Mouse (Mus musculus) yolk sac, embryonic 10.5 days (tissue): ENCODE measurements around the gene Calcoco2.
A peak's percentile ranks its signal among the peaks of the same experiment; 100 is the strongest.

Source experiments
- DNase-seq: peaks from one replicate; pipeline ENCODE4 v3.0.0-alpha.2; 2017; ENCODE audit warnings: low spot score

The Calcoco2 gene

GRCm38 (mm10) chr11:96080736-96081135 lies 31.0 kb downstream of the Calcoco2 start:
- no peak for DNase-seq

GRCm38 (mm10) chr11:96076221-96077105 lies 35.3 kb downstream of the Calcoco2 start:
- DNase-seq = no peak

- DNase-seq = peak; percentile 100
Measured at GRCm38 (mm10) chr11:96075509-96076220, 36.1 kb downstream of the Calcoco2 start, which contains the start of gene Atp5g1. Atp5g1 (minus strand) TSS chr11:96075670.

DNA sequence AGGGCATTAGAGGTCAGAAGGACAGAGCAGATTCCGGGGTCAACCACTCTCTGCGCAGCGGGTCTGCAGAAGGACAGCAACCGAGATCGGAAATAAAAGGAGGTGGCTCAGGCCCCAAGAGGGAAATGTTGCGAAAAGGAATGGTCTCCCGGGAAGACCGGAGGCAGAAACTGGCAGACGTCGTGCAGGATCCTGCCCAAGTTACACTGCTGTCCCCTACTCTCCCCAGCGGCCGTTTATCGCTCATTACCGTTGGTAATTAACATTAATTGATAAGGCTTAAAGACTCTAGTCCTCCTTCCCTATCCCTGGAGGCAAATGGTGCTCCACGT lies 36.6 kb downstream of the Calcoco2 start:
- no peak for DNase-seq

DNA sequence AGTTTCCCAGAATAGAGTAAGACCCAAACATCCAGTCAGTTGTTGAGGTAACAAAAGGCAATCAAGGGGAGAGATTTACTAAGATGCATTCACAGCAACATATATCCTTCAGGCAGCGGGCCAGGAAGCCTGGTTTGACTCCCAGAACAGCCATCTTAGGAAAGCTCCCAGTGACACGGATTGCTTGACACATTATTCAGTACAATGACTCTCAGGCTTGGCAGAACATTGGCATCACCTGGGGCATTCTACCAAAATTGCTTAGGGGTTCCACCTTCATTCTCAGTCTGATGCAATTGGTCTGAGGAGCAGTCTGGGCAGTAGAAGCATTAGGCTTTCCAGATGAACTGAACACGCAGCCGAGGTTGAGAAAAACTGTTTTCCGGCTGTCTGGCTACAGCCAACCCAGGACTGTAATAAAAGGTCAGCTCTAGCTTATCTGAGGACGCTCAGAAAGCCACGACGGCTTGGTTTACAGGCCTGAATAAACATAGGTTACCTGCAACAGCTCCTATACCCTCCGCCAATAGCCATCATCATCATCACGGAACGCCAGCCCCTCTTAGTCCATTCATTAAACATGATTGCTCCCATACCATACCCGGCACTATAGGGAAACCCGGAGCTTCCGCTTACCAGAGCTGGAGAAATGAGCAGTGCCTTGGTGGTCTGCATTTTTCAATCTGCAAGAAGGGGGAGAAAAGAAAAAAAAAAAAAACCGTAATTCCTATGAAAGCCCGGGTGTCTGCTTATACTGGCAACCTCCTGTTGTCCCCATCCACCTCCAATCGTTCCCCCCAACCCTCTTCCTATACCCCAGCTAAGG lies 37.2 kb downstream of the Calcoco2 start:
- DNase-seq = peak; percentile 16

DNA sequence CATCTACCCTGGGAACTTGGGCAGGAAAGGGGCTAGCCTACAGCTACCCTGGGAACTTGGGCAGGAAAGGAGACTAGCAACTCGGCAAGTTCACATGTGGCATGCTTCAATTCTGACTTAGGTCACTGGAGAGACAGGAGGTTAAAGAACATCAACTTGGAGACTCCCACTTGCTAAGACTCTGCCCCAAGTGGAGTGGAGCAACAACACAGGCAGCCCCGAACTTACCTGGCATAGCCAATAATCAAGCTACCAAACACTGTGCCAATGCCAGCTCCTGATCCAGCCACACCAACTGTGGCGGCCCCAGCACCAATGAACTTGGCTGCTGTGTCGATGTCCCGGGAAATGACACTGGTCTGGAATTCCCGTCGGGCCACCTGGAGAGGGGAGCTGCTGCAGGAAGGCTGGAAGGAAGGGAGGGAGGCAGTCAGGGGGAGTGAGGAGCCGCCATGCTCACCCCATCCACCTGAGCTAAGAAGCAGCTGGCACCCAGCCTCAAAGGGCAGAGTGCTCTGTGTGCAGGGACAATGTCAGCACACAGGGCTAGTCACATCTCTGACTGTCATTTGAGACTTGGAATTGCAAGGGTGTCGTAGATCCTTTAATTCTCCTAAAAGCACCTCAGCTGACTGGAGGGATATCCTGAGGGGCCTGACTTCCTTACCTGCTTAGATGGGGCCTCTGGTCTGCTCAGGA lies 38.3 kb downstream of the Calcoco2 start:
- DNase-seq = no peak

GRCm38 (mm10) chr11:96071013-96071412 lies 40.8 kb downstream of the Calcoco2 start:
- DNase-seq = no peak

GRCm38 (mm10) chr11:96070353-96070752 lies 41.4 kb downstream of the Calcoco2 start:
- no peak for DNase-seq

GRCm38 (mm10) chr11:96068231-96068630 lies 43.5 kb downstream of the Calcoco2 start:
- no peak for DNase-seq

GRCm38 (mm10) chr11:96065215-96065911 lies 46.4 kb downstream of the Calcoco2 start, which contains the start of gene Ube2z:
Ube2z (minus strand) TSS chr11:96065388.
- peak; percentile 95 for DNase-seq

- peak; percentile 67 for DNase-seq
Measured at GRCm38 (mm10) chr11:96064521-96065214, 47.1 kb downstream of the Calcoco2 start.

GRCm38 (mm10) chr11:96058309-96058708 lies 53.5 kb downstream of the Calcoco2 start:
- DNase-seq = no peak

- no peak for DNase-seq
Measured at GRCm38 (mm10) chr11:96050854-96051253, 60.9 kb downstream of the Calcoco2 start.

DNA sequence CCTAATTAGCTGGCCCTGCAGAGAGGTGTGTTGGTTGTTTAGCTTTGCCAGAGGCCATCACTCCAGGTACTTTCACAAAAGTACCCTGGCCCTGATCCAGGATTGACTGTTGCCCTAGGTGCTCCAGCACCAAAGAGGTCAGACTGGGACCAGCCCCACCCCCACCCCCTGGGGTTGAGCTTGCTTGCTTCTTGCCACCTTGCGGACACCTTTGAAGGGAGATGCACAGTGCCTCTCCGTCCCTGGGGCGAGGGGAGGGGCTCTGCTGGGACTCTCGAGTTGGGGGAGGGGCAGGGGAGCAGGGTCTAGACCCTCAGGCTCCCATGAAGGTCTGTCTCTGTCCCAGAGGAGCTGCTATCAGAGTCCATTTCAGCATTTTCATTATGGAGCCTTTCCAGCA lies 61.8 kb downstream of the Calcoco2 start:
- DNase-seq = no peak
